Mouse (Mus musculus) MEL (cell line): ENCODE measurements around the gene Prkar1b.

ENCODE experiments used
- CTCF ChIP-seq, 3 experiments: IDR thresholded peaks in 2 of 3; conservative IDR thresholded peaks in 1 of 3; 2 replicates each; pipeline ENCODE4 v1.5.1; 2011 to 2012; ENCODE audit warnings: low read length in 3 of 3, low read depth in 2 of 3, mild to moderate bottlenecking in 2 of 3, improper control_type of control experiment in 1 of 3, inconsistent platforms in 1 of 3, mixed read lengths in 1 of 3, moderate library complexity in 1 of 3; ENCODE audit not compliant: control insufficient read depth in 1 of 3, insufficient read depth in 1 of 3, poor library complexity in 1 of 3, severe bottlenecking in 1 of 3
- EP300 ChIP-seq, 2 experiments: IDR thresholded peaks; 2 replicates each; pipeline ENCODE4 v1.6.1; 2011; ENCODE audit warnings: improper control_type of control experiment in 2 of 2, low read length in 2 of 2, low read depth in 1 of 2, mild to moderate bottlenecking in 1 of 2
- GATA1 ChIP-seq: IDR thresholded peaks from 2 replicates; pipeline ENCODE4 v1.6.1; 2011; ENCODE audit warnings: low read depth, low read length, improper control_type of control experiment
- KAT2A ChIP-seq: conservative IDR thresholded peaks from 2 replicates; pipeline ENCODE4 v1.6.1; 2012; ENCODE audit warnings: low read depth, low read length, improper control_type of control experiment, inconsistent platforms
- MAFK ChIP-seq: IDR thresholded peaks from 2 replicates; pipeline ENCODE4 v1.6.1; 2011; ENCODE audit warnings: low read depth, mild to moderate bottlenecking, low read length, improper control_type of control experiment, borderline replicate concordance
- MXI1 ChIP-seq: IDR thresholded peaks from 2 replicates; pipeline ENCODE4 v1.6.1; 2011; ENCODE audit warnings: mild to moderate bottlenecking, low read depth, low read length, improper control_type of control experiment
- RAD21 ChIP-seq: IDR thresholded peaks from 2 replicates; pipeline ENCODE4 v1.6.1; 2011; ENCODE audit warnings: mild to moderate bottlenecking, low read depth, low read length, improper control_type of control experiment
- RCOR1 ChIP-seq: IDR thresholded peaks from 2 replicates; pipeline ENCODE4 v1.6.1; 2012; ENCODE audit warnings: low read depth, mild to moderate bottlenecking, inconsistent platforms, low read length, improper control_type of control experiment

GRCm38 (mm10) chr5:139199636-139199994, 49.8 kb upstream of the Prkar1b start:
- TF ChIP-seq RAD21, result no peak
- no peak for TF ChIP-seq CTCF (IDR thresholded peaks at IDR 0.05 in 2 of 3, conservative IDR thresholded peaks at IDR 0.05 in 1 of 3; ENCODE audit: control insufficient read depth in 1 of 3, insufficient read depth in 1 of 3, low read depth in 2 of 3, low read length in 3 of 3, poor library complexity in 1 of 3, severe bottlenecking in 1 of 3)
- no peak for TF ChIP-seq KAT2A
- no peak for TF ChIP-seq GATA1
- no peak for TF ChIP-seq RCOR1
- no peak for TF ChIP-seq MXI1
- TF ChIP-seq MAFK, result no peak
- TF ChIP-seq EP300 (IDR thresholded peaks at IDR 0.05; ENCODE audit: low read depth in 1 of 2, low read length in 2 of 2), result no peak
